Comparison of ENCODE assay signal across 24 mouse cellular contexts in the genomic region with DNA sequence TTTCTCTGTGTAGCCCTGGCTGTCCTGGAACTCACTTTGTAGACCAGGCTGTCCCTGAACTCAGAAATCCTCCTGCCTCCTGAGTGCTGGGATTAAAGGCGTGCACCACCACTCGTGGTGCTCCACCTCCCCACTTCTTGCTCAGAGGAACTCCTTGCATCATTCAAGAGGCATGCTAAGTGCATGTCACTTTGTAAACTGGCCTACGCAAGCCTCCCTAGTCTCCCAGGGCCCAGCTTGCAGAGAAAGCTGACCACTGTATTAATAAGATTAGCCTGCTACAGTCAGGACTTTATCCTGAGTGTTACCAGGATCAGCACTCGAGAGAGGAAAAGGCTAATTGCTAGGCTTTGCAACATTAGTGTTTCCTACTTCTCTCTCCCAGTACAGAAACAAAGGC. TPM values are rescaled to one million over a fixed set of nuclear protein-coding genes. Genes with fewer than 3 reads are reported as not detected.
DNase-seq lines count a peak whose midpoint lies in the region; ATAC-seq and TF ChIP-seq lines count a peak whose summit lies in the region.
"Had no signal": no experiment of that assay in that cellular context is flagged by ENCODE, and none has a peak within 500 bp of the region (broad histone marks: within the 10 kb centered on the region; RNA-seq: fewer than 3 reads in every experiment).

No protein-coding gene starts in this region.

- peak; percentile 62 for DNase-seq in lung, postnatal 0 days (ENCODE audit: low spot score)
- DNase-seq in lung, postnatal 4 days = no peak
- peak; percentile 36 for DNase-seq in lung, postnatal 36 days
- DNase-seq in lung, adult 2 months = no peak
- DNase-seq in MN1 (ENCODE audit: low spot score) = peak; percentile 70
- DNase-seq: adrenal gland, adult 2 months; adrenal gland, postnatal 10 days; adrenal gland, postnatal 25 days; B cell, adult 2 months; cerebellum, adult 11 months; cerebellum, adult 18-20 months; cerebellum, adult 8-10 months; cerebellum, adult 9-11 months; cerebellum, postnatal 14 days; cerebellum, postnatal 36 days; embryo, embryonic 11 days; forebrain, postnatal 0 days had no signal

- H3K27ac ChIP-seq in lung, postnatal 0 days (ENCODE audit: low read length) = no peak overlapping the region
- H3K27ac ChIP-seq: embryonic facial prominence, embryonic 13.5 days; embryonic facial prominence, embryonic 15.5 days; forebrain, embryonic 13.5 days; forebrain, embryonic 15.5 days had no signal

- no peak overlapping the region for H3K4me2 ChIP-seq in lung, postnatal 0 days (replicated peaks; ENCODE audit: low read depth, low read length)
- H3K4me2 ChIP-seq: embryonic facial prominence, embryonic 13.5 days; embryonic facial prominence, embryonic 15.5 days; forebrain, embryonic 13.5 days; forebrain, embryonic 15.5 days had no signal

- H3K9me3 ChIP-seq in lung, postnatal 0 days (ENCODE audit: low read length) = no peaks in the 10 kb centered on the region
- H3K9me3 ChIP-seq: embryonic facial prominence, embryonic 13.5 days; embryonic facial prominence, embryonic 15.5 days; forebrain, embryonic 13.5 days; forebrain, embryonic 15.5 days; G1E had no signal

- no peaks in the 10 kb centered on the region for H3K27me3 ChIP-seq in lung, postnatal 0 days (replicated peaks; ENCODE audit: insufficient read depth, low read length)
- H3K27me3 ChIP-seq: CH12.LX; embryonic facial prominence, embryonic 13.5 days; embryonic facial prominence, embryonic 15.5 days; forebrain, embryonic 13.5 days; forebrain, embryonic 15.5 days had no signal

- H3K4me1 ChIP-seq in lung, postnatal 0 days (ENCODE audit: insufficient read depth, low read depth, low read length) = no peaks in the 10 kb centered on the region
- no peaks in the 10 kb centered on the region for H3K4me1 ChIP-seq in lung, adult 2 months (ENCODE audit: control insufficient read depth, insufficient read depth, low read length)
- H3K4me1 ChIP-seq: embryonic facial prominence, embryonic 13.5 days; embryonic facial prominence, embryonic 15.5 days; forebrain, embryonic 13.5 days; forebrain, embryonic 15.5 days had no signal

- WGBS in lung, postnatal 0 days = 58% methylated on average over 4 of the region's 4 CpGs
- 82% methylated on average over 4 of the region's 4 CpGs for WGBS in lung, adult 2 months

- TF ChIP-seq POLR2A in lung, adult 2 months (IDR thresholded peaks at IDR 0.05; ENCODE audit: borderline replicate concordance, extremely low read depth, low read depth, low read length) = no peak

- TF ChIP-seq EP300 in lung, postnatal 0 days (IDR thresholded peaks at IDR 0.05) = no peak

- no peak for TF ChIP-seq CTCF in lung, postnatal 0 days (IDR thresholded peaks at IDR 0.05)
- TF ChIP-seq CTCF in lung, adult 2 months (IDR thresholded peaks at IDR 0.05; ENCODE audit: insufficient read depth, low read length) = no peak

- no peak overlapping the region for H3K9ac ChIP-seq in lung, postnatal 0 days (replicated peaks; ENCODE audit: low read depth)
- H3K9ac ChIP-seq: embryonic facial prominence, embryonic 13.5 days; embryonic facial prominence, embryonic 15.5 days; forebrain, embryonic 13.5 days; forebrain, embryonic 15.5 days; forebrain, postnatal 0 days had no signal

- H3K36me3 ChIP-seq in lung, postnatal 0 days (ENCODE audit: insufficient read depth, low read length) = peaks cover 52% of the 10 kb centered on the region

- no peak overlapping the region for H3K4me3 ChIP-seq in lung, postnatal 0 days (ENCODE audit: low read depth, low read length)
- no peak overlapping the region for H3K4me3 ChIP-seq in lung, adult 2 months (replicated peaks; ENCODE audit: extremely low read depth, low read depth, low read length)
- H3K4me3 ChIP-seq: embryonic facial prominence, embryonic 13.5 days; embryonic facial prominence, embryonic 15.5 days; forebrain, embryonic 13.5 days; forebrain, embryonic 15.5 days had no signal

- peak; percentile 87 for ATAC-seq in lung, postnatal 0 days
- ATAC-seq: CD4-positive, CD25-positive, alpha-beta regulatory T cell, adult 4 months; forebrain, embryonic 13.5 days; forebrain, embryonic 15.5 days; forebrain, postnatal 0 days had no signal

RNA-seq across cellular contexts. Expression of a gene that starts 11.1 kb away (rescaled TPM):
- 0.73 TPM in 1 of 2 replicates, not detected in the other for polyA plus RNA-seq in lung, postnatal 0 days (2015; fragmentation: Nextera tagmentation; extraction: Ambion mirVana)
- 2.2 and 2.7 TPM in 2 replicates for polyA plus RNA-seq in lung, adult 2 months (2012; rRNA removed)

RNA-seq across cellular contexts. Expression of a gene that starts 11.3 kb away (rescaled TPM):
- 24.2 and 26.2 TPM in 2 replicates for polyA plus RNA-seq in lung, postnatal 0 days (2015; fragmentation: Nextera tagmentation; extraction: Ambion mirVana)
- 39.2 and 59.2 TPM in 2 replicates for polyA plus RNA-seq in lung, adult 2 months (2012; rRNA removed)

RNA-seq across cellular contexts. Expression of a gene that starts 14.6 kb away (rescaled TPM):
- polyA plus RNA-seq in lung, postnatal 0 days (2015; fragmentation: Nextera tagmentation; extraction: Ambion mirVana) = 38.2 and 53.6 TPM in 2 replicates
- 86.4 and 93.4 TPM in 2 replicates for polyA plus RNA-seq in lung, adult 2 months (2012; rRNA removed)

RNA-seq across cellular contexts. Expression of a gene that starts 24.4 kb away (rescaled TPM):
- 103 and 106 TPM in 2 replicates for polyA plus RNA-seq in lung, postnatal 0 days (2015; fragmentation: Nextera tagmentation; extraction: Ambion mirVana)
- polyA plus RNA-seq in lung, adult 2 months (2012; rRNA removed) = 80.9 and 97.0 TPM in 2 replicates

RNA-seq across cellular contexts. Expression of a gene that starts 24.6 kb away (rescaled TPM):
- 44.4 and 45.0 TPM in 2 replicates for polyA plus RNA-seq in lung, postnatal 0 days (2015; fragmentation: Nextera tagmentation; extraction: Ambion mirVana)
- polyA plus RNA-seq in lung, adult 2 months (2012; rRNA removed) = 28.3 and 44.9 TPM in 2 replicates

Comparison
In these comparisons a context has a peak if more than half of its experiments do, and no peak if none do; other contexts are left out.
1. DNase-seq: peak in lung, postnatal 0 days (single experiment), lung, postnatal 36 days (single experiment) and MN1 (single experiment); none in lung, postnatal 4 days (0 of 2) and lung, adult 2 months (single experiment).